Mouse (Mus musculus): Measurements from ENCODE around the gene Tmem88. TPM values are rescaled to one million over a fixed set of nuclear protein-coding genes. Genes with fewer than 3 reads are reported as not detected.

Tmem88 gene
- total RNA-seq (2021) = 1 to 10 TPM; 2.9 to 4.7 TPM

- intact Hi-C loops (cut with DNase I) = loop anchor here (5.0 kb wide), 1 partner anchor 179 kb away; no protein-coding TSS in a partner anchor
Measured at GRCm38 (mm10) chr11:69398059-69398458, at the start of gene Tmem88. Gene Tmem88 (minus strand): TSS chr11:69398234.

GRCm38 (mm10) chr11:69447299-69447698 lies 49.3 kb upstream of the Tmem88 start:
- intact Hi-C loops (cut with DNase I) = no loop called here
- no peak for DNase-seq (ENCODE audit: low spot score in 2 of 2)

More at GRCm38 (mm10) chr11:69398059-69398458, at the start of gene Tmem88:
- DNase-seq (ENCODE audit: low spot score in 2 of 2) = no peak

GRCm38 (mm10) chr11:69443328-69443727 lies 45.3 kb upstream of the Tmem88 start:
- intact Hi-C loops (cut with DNase I) = no loop called here
- DNase-seq (ENCODE audit: low spot score in 2 of 2) = no peak

- no peak for DNase-seq (ENCODE audit: low spot score in 2 of 2)
- intact Hi-C loops (cut with DNase I) = no loop called here
Measured at GRCm38 (mm10) chr11:69437291-69437690, 39.3 kb upstream of the Tmem88 start.

GRCm38 (mm10) chr11:69433189-69433588 lies 35.2 kb upstream of the Tmem88 start:
- intact Hi-C loops (cut with DNase I) = loop anchor here (2.0 kb wide), 1 partner anchor 32 kb away; no protein-coding TSS in a partner anchor

GRCm38 (mm10) chr11:69432640-69432982 lies 34.6 kb upstream of the Tmem88 start:
- intact Hi-C loops (cut with DNase I) = loop anchor here (1.0 to 2.0 kb wide), 2 partner anchors 32 to 82 kb away; no protein-coding TSS in a partner anchor

More at GRCm38 (mm10) chr11:69433189-69433588, 35.2 kb upstream of the Tmem88 start:
- DNase-seq (ENCODE audit: low spot score in 2 of 2) = no peak

GRCm38 (mm10) chr11:69431829-69432639 lies 34.0 kb upstream of the Tmem88 start:
- intact Hi-C loops (cut with DNase I) = loop anchor here (1.0 to 2.0 kb wide), 2 partner anchors 31 to 82 kb away; no protein-coding TSS in a partner anchor

More at GRCm38 (mm10) chr11:69432640-69432982, 34.6 kb upstream of the Tmem88 start:
- DNase-seq (ENCODE audit: low spot score in 2 of 2) = no peak

GRCm38 (mm10) chr11:69430631-69431030 lies 32.6 kb upstream of the Tmem88 start:
- intact Hi-C loops (cut with DNase I) = no loop called here

More at GRCm38 (mm10) chr11:69431829-69432639, 34.0 kb upstream of the Tmem88 start:
- peak in 1 of 2 experiments; percentile 66 for DNase-seq (ENCODE audit: low spot score in 2 of 2)

GRCm38 (mm10) chr11:69429313-69429712 lies 31.3 kb upstream of the Tmem88 start:
- DNase-seq (ENCODE audit: low spot score in 2 of 2) = no peak
- intact Hi-C loops (cut with DNase I) = no loop called here

More at GRCm38 (mm10) chr11:69430631-69431030, 32.6 kb upstream of the Tmem88 start:
- DNase-seq (ENCODE audit: low spot score in 2 of 2) = no peak

- DNase-seq (ENCODE audit: low spot score in 2 of 2) = no peak
- intact Hi-C loops (cut with DNase I) = no loop called here
Measured at GRCm38 (mm10) chr11:69428751-69429150, 30.7 kb upstream of the Tmem88 start.

- intact Hi-C loops (cut with DNase I) = no loop called here
- no peak for DNase-seq (ENCODE audit: low spot score in 2 of 2)
Measured at GRCm38 (mm10) chr11:69426246-69426645, 28.2 kb upstream of the Tmem88 start.

GRCm38 (mm10) chr11:69423885-69424284 lies 25.9 kb upstream of the Tmem88 start:
- intact Hi-C loops (cut with DNase I) = no loop called here
- no peak for DNase-seq (ENCODE audit: low spot score in 2 of 2)

GRCm38 (mm10) chr11:69422842-69423241 lies 24.8 kb upstream of the Tmem88 start:
- intact Hi-C loops (cut with DNase I) = no loop called here
- DNase-seq (ENCODE audit: low spot score in 2 of 2) = no peak

GRCm38 (mm10) chr11:69421131-69421977 lies 23.3 kb upstream of the Tmem88 start:
- DNase-seq (ENCODE audit: low spot score in 2 of 2) = no peak
- intact Hi-C loops (cut with DNase I) = no loop called here

- DNase-seq (ENCODE audit: low spot score in 2 of 2) = no peak
- intact Hi-C loops (cut with DNase I) = no loop called here
Measured at GRCm38 (mm10) chr11:69420554-69421000, 22.5 kb upstream of the Tmem88 start.

- intact Hi-C loops (cut with DNase I) = loop anchor here (10.0 kb wide), 1 partner anchor 325 kb away; the partner anchor contains the start of gene Per1
- no peak for DNase-seq (ENCODE audit: low spot score in 2 of 2)
Measured at GRCm38 (mm10) chr11:69419813-69420553, 21.9 kb upstream of the Tmem88 start.

GRCm38 (mm10) chr11:69419443-69419812 lies 21.4 kb upstream of the Tmem88 start:
- no peak for DNase-seq (ENCODE audit: low spot score in 2 of 2)
- intact Hi-C loops (cut with DNase I) = loop anchor here (10.0 kb wide), 1 partner anchor 325 kb away; the partner anchor contains the start of gene Per1

GRCm38 (mm10) chr11:69418481-69419442 lies 20.7 kb upstream of the Tmem88 start:
- intact Hi-C loops (cut with DNase I) = loop anchor here (1.0 to 10.0 kb wide), 2 partner anchors 8 to 324 kb away; partner anchors contain the start of gene Per1
- peak; percentile 92 to 93 for DNase-seq (ENCODE audit: low spot score in 2 of 2)

All from left cerebral cortex, postnatal 36 days (tissue).